Mouse (Mus musculus): ENCODE data around the gene Safb.
A peak's percentile ranks its signal among the peaks of the same experiment; 100 is the strongest.
"Not testable (repeated sequence)": the region's sequence is repeated elsewhere in the genome, so short reads cannot be mapped to it uniquely, and the experiment has no call there.

Safb gene

GRCm38 (mm10) chr17:56609452-56610171 is 25.0 kb downstream of the Safb start, which contains the start of gene 2410015M20Rik:
TSS of gene 2410015M20Rik (minus strand) at chr17:56609771.
- DNase-seq (ENCODE audit: low read depth), result peak; percentile 95

GRCm38 (mm10) chr17:56611323-56611722 is 26.7 kb downstream of the Safb start:
- DNase-seq (ENCODE audit: low read depth), result no peak

GRCm38 (mm10) chr17:56611861-56612564 is 27.4 kb downstream of the Safb start:
- DNase-seq (ENCODE audit: low read depth), result peak; percentile 54

- not testable (repeated sequence) for DNase-seq (ENCODE audit: low read depth)
Observed at GRCm38 (mm10) chr17:56612565-56612939, 27.9 kb downstream of the Safb start.

- peak; percentile 94 for DNase-seq (ENCODE audit: low read depth)
Observed at GRCm38 (mm10) chr17:56613236-56613844, 28.7 kb downstream of the Safb start, which contains the start of gene Rpl36. TSS of gene Rpl36 (plus strand) at chr17:56613416.

GRCm38 (mm10) chr17:56613893-56614292 is 29.3 kb downstream of the Safb start:
- peak; percentile 51 for DNase-seq (ENCODE audit: low read depth)

GRCm38 (mm10) chr17:56614391-56615135 is 29.9 kb downstream of the Safb start:
- no peak for DNase-seq (ENCODE audit: low read depth)

- no peak for DNase-seq (ENCODE audit: low read depth)
Observed at GRCm38 (mm10) chr17:56615136-56615784, 30.6 kb downstream of the Safb start.

- no peak for DNase-seq (ENCODE audit: low read depth)
Observed at GRCm38 (mm10) chr17:56615792-56616191, 31.2 kb downstream of the Safb start.

- peak; percentile 13 for DNase-seq (ENCODE audit: low read depth)
Observed at GRCm38 (mm10) chr17:56616725-56617124, 32.1 kb downstream of the Safb start.

- DNase-seq (ENCODE audit: low read depth), result peak; percentile 5
Observed at GRCm38 (mm10) chr17:56617628-56618027, 33.0 kb downstream of the Safb start.

- no peak for DNase-seq (ENCODE audit: low read depth)
Observed at GRCm38 (mm10) chr17:56625495-56625894, 40.9 kb downstream of the Safb start.

- DNase-seq (ENCODE audit: low read depth), result peak; percentile 42
Observed at GRCm38 (mm10) chr17:56626260-56626659, 41.6 kb downstream of the Safb start.

GRCm38 (mm10) chr17:56626754-56627470 is 42.3 kb downstream of the Safb start, which contains the start of gene Lonp1:
TSS of gene Lonp1 (minus strand) at chr17:56626887.
- peak; percentile 99 for DNase-seq (ENCODE audit: low read depth)

- DNase-seq (ENCODE audit: low read depth), result no peak
Observed at GRCm38 (mm10) chr17:56627530-56628277, 43.1 kb downstream of the Safb start, which contains the start of gene Catsperd. TSS of gene Catsperd (plus strand) at chr17:56628143.

- not testable (repeated sequence) for DNase-seq (ENCODE audit: low read depth)
Observed at GRCm38 (mm10) chr17:56629800-56630781, 45.5 kb downstream of the Safb start.

GRCm38 (mm10) chr17:56631807-56632206 is 47.2 kb downstream of the Safb start:
- no peak for DNase-seq (ENCODE audit: low read depth)

- DNase-seq (ENCODE audit: low read depth), result no peak
Observed at GRCm38 (mm10) chr17:56634023-56634422, 49.4 kb downstream of the Safb start.

- DNase-seq (ENCODE audit: low read depth), result no peak
Observed at GRCm38 (mm10) chr17:56643237-56643636, 58.6 kb downstream of the Safb start.
